ENCODE assay signal across 8 mouse cellular contexts in the genomic region with DNA sequence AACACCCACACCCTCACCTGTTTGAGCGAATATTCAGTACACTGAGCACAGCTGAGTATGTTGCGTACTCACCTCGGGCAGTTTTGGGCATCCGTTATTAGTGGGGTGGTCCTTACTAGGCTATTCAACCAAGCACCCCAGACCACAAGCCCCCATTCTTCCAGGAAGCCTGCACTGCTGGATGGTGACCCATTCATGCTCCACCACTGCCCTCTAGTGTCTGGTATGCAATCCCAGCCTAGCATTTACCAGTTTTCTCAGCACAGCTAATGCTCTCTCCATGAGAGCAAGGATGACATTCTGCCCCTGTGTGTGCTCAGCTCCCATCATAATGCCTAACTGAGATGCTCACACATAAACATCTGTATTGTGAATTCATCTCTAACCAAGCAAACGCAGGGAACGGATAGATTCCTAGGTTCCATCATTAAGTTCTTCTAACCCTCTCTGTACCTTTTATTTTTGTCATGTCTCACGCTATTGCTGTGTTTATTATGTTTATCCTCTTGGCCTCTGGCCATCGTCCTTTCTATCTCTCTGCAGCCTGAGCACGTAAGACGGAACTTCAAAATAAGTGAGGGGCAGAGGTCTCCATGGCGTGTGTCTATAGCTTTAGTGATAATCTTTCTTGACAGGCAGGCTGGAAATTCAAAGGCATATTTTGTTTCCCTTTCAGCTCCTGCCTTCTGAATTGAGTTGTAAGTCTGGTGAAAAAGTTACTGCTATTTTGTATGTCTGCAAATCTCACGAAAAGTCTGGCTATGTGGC. TPM values are rescaled to one million over a fixed set of nuclear protein-coding genes. Genes with fewer than 3 reads are reported as not detected.
DNase-seq lines count a peak whose midpoint lies in the region; ATAC-seq and TF ChIP-seq lines count a peak whose summit lies in the region.

No protein-coding gene starts in this region.

- no peak overlapping the region for H3K27ac ChIP-seq in kidney, embryonic 14.5 days (ENCODE audit: low read depth, low read length)
- no peak overlapping the region for H3K27ac ChIP-seq in liver, adult 2 months (replicated peaks; ENCODE audit: insufficient read depth, low read depth, low read length)
- no peak overlapping the region for H3K27ac ChIP-seq in stomach, embryonic 16.5 days (ENCODE audit: low read length)

- H3K27me3 ChIP-seq in Patski, result no peaks in the 10 kb centered on the region
- no peaks in the 10 kb centered on the region for H3K27me3 ChIP-seq in kidney, embryonic 14.5 days (ENCODE audit: control insufficient read depth, insufficient read depth, low read length)
- no peaks in the 10 kb centered on the region for H3K27me3 ChIP-seq in liver, adult 2 months (ENCODE audit: control insufficient read depth, insufficient read depth, low read length)
- no peaks in the 10 kb centered on the region for H3K27me3 ChIP-seq in stomach, embryonic 16.5 days (ENCODE audit: control insufficient read depth, insufficient read depth, low read length)

- no peaks in the 10 kb centered on the region for H3K79me2 ChIP-seq in liver, adult 2 months (ENCODE audit: control insufficient read depth, insufficient read depth, low read length)

- no peak overlapping the region for H3K9ac ChIP-seq in kidney, embryonic 14.5 days (ENCODE audit: low read depth, low read length)
- no peak overlapping the region for H3K9ac ChIP-seq in liver, adult 2 months (ENCODE audit: low read depth, low read length)
- no peak overlapping the region for H3K9ac ChIP-seq in stomach, embryonic 16.5 days (ENCODE audit: low read length)

- H3K9me3 ChIP-seq in kidney, embryonic 14.5 days (ENCODE audit: control insufficient read depth, low read length), result peaks cover 4% of the 10 kb centered on the region; the same call in 1 of the 2 replicates
- no peaks in the 10 kb centered on the region; the same call in 1 of the 2 replicates for H3K9me3 ChIP-seq in stomach, embryonic 16.5 days (replicated peaks; ENCODE audit: control insufficient read depth, low read length)

- H3K36me3 ChIP-seq in kidney, embryonic 14.5 days (ENCODE audit: control insufficient read depth, insufficient read depth, low read length), result no peaks in the 10 kb centered on the region
- no peaks in the 10 kb centered on the region for H3K36me3 ChIP-seq in liver, adult 2 months (ENCODE audit: control insufficient read depth, insufficient read depth, low read length)
- no peaks in the 10 kb centered on the region for H3K36me3 ChIP-seq in stomach, embryonic 16.5 days (ENCODE audit: control insufficient read depth, insufficient read depth, low read length)

- CTCF ChIA-PET in Patski (lab: Charles Lee), result interaction anchor here (0.6 to 3.4 kb wide), 21 partner anchors 8 to 390 kb away, joined by 3 to 23 read pairs (median 4); no protein-coding TSS in a partner anchor

- no peak overlapping the region for H3K4me2 ChIP-seq in kidney, embryonic 14.5 days (replicated peaks; ENCODE audit: low read depth, low read length)
- no peak overlapping the region for H3K4me2 ChIP-seq in stomach, embryonic 16.5 days (ENCODE audit: low read depth, low read length)

- DNase-seq in A20 (ENCODE audit: low read depth, low spot score) (peak; percentile 61), Patski (ENCODE audit: low read depth, low spot score) (no peak)
- peak; percentile 33 for DNase-seq in gastrocnemius, postnatal 14 days
- DNase-seq in liver, adult 2 months (ENCODE audit: extremely low read depth, low read depth, low spot score), result peak; percentile 40
- DNase-seq in naive thymus-derived CD4-positive, alpha-beta T cell, adult 2 months (ENCODE audit: low read depth), result peak; percentile 58

- no peak for TF ChIP-seq POLR2A in liver, adult 2 months (IDR thresholded peaks at IDR 0.05; ENCODE audit: extremely low read depth, insufficient read depth, low read length)

- no peaks in the 10 kb centered on the region for H3K4me1 ChIP-seq in kidney, embryonic 14.5 days (ENCODE audit: control insufficient read depth, insufficient read depth, low read length)
- H3K4me1 ChIP-seq in liver, adult 2 months (ENCODE audit: control insufficient read depth, insufficient read depth, low read length), result no peaks in the 10 kb centered on the region
- H3K4me1 ChIP-seq in stomach, embryonic 16.5 days (ENCODE audit: control insufficient read depth, insufficient read depth, low read length), result no peaks in the 10 kb centered on the region

- POLR2A ChIA-PET in Patski (lab: Charles Lee), result no interaction called here

- ATAC-seq in Patski, result peak; percentile 83
- peak; percentile 92 for ATAC-seq in common myeloid progenitor, adult 5-6 weeks (replicated peaks; ENCODE audit: low read depth, poor library complexity, severe bottlenecking)
- ATAC-seq in kidney, embryonic 14.5 days (ENCODE audit: low FRiP score, low TSS enrichment), result peak; percentile 83
- peak; percentile 29; the same call in 1 of the 2 replicates for ATAC-seq in stomach, embryonic 16.5 days (ENCODE audit: insufficient read depth, low FRiP score)

- intact Hi-C loops in gastrocnemius, postnatal 14 days (cut with DNase I; ENCODE audit: low total_unique reads), result no loop called here

- H3K4me3 ChIP-seq in kidney, embryonic 14.5 days (ENCODE audit: low read length), result no peak overlapping the region
- no peak overlapping the region for H3K4me3 ChIP-seq in liver, adult 2 months (ENCODE audit: insufficient read depth, low read depth, low read length)
- H3K4me3 ChIP-seq in stomach, embryonic 16.5 days (replicated peaks; ENCODE audit: low read length), result no peak overlapping the region

- in situ Hi-C loops in Patski (cut with MboI; ENCODE audit: low pct_unique_long_range_greater_than_20kb), result loop anchor here (10.0 kb wide), 1 partner anchor 259 kb away; no protein-coding TSS in a partner anchor

- peak; percentile 95 for TF ChIP-seq CTCF in Patski (IDR thresholded peaks at IDR 0.05)
- TF ChIP-seq CTCF in liver, adult 2 months (IDR thresholded peaks at IDR 0.05; ENCODE audit: low read depth, low read length), result peak; percentile 86

- 51% methylated on average over 12 of the region's 12 CpGs for WGBS in kidney, embryonic 14.5 days
- 59% methylated on average over 12 of the region's 12 CpGs for WGBS in liver, adult 2 months
- WGBS in stomach, embryonic 16.5 days, result 45% methylated on average over 12 of the region's 12 CpGs

RNA-seq across cellular contexts. Expression of gene Slc35b4, which starts 17.0 kb away (rescaled TPM):
- 94.3 TPM for polyA plus RNA-seq in Patski (2021)
- total RNA-seq in common myeloid progenitor, adult 5-6 weeks (2017), result 28.8 and 29.5 TPM in 2 replicates
- total RNA-seq in gastrocnemius, postnatal 14 days (2021), result 10 to 100 TPM in 1 of 2 experiments, 1 to 10 TPM in 1; 7.0 to 10.6 TPM
- polyA plus RNA-seq in kidney, embryonic 14.5 days (2014; fragmentation: Nextera tagmentation; extraction: Ambion mirVana), result 28.4 and 64.8 TPM in 2 replicates
- 9.7 and 13.2 TPM in 2 replicates for total RNA-seq in liver, adult 2 months (2014; rRNA removed)
- polyA plus RNA-seq in liver, adult 2 months (2012; rRNA removed), result 16.0 and 17.6 TPM in 2 replicates
- 43.4 and 44.3 TPM in 2 replicates for polyA plus RNA-seq in stomach, embryonic 16.5 days (2015; fragmentation: Nextera tagmentation; extraction: Ambion mirVana)

Comparison
In these comparisons a context has a peak if more than half of its experiments do, and no peak if none do; other contexts are left out.
1. ATAC-seq: peak in every context shown above with its lines; median percentile 92 in common myeloid progenitor, adult 5-6 weeks; 83 in Patski; 83 in kidney, embryonic 14.5 days; 29 in stomach, embryonic 16.5 days.